Mouse (Mus musculus): Measurements from ENCODE around the gene Cyp2w1. TPM values are rescaled to one million over a fixed set of nuclear protein-coding genes. Genes with fewer than 3 reads are reported as not detected.

The Cyp2w1 gene
- polyA plus RNA-seq, 1 experiment from 2014 or later: not detected

- Histone ChIP-seq H3K4me2 (replicated peaks) (no peak overlapping the region), H3K27ac (replicated peaks) (no peak overlapping the region), H3K36me3 (no peaks in the 10 kb centered on the region), H3K27me3 (no peaks in the 10 kb centered on the region), H3K4me1 (peaks cover 30% of the 10 kb centered on the region), H3K4me3 (no peak overlapping the region), H3K9me3 (no peaks in the 10 kb centered on the region), H3K9ac (replicated peaks) (no peak overlapping the region)
- WGBS: 80% methylated on average over 11 of the region's 11 CpGs
- no peak for ATAC-seq (replicated peaks)
Observed at GRCm38 (mm10) chr5:139368638-139369320, 16.4 kb downstream of the Cyp2w1 start.

GRCm38 (mm10) chr5:139370336-139370735 is 17.9 kb downstream of the Cyp2w1 start:
- H3K4me3 ChIP-seq: no peak overlapping the region
- ATAC-seq (replicated peaks): no peak
- no peak overlapping the region for H3K9ac ChIP-seq (replicated peaks)
- peaks cover 18% of the 10 kb centered on the region for H3K4me1 ChIP-seq
- no peaks in the 10 kb centered on the region for H3K27me3 ChIP-seq
- 92% methylated on average over 6 of the region's 6 CpGs for whole genome bisulfite sequencing
- no peak overlapping the region for H3K27ac ChIP-seq (replicated peaks)
- H3K36me3 ChIP-seq: no peaks in the 10 kb centered on the region
- no peaks in the 10 kb centered on the region for H3K9me3 ChIP-seq
- H3K4me2 ChIP-seq (replicated peaks): no peak overlapping the region

GRCm38 (mm10) chr5:139371118-139371517 is 18.7 kb downstream of the Cyp2w1 start:
- Histone ChIP-seq H3K9ac (replicated peaks) (no peak overlapping the region), H3K27me3 (no peaks in the 10 kb centered on the region), H3K4me3 (peak overlapping the region; percentile 65; the same call in 1 of the 2 replicates), H3K4me1 (peaks cover 18% of the 10 kb centered on the region), H3K4me2 (replicated peaks) (peak overlapping the region; percentile 79), H3K27ac (replicated peaks) (no peak overlapping the region), H3K9me3 (no peaks in the 10 kb centered on the region), H3K36me3 (no peaks in the 10 kb centered on the region)
- WGBS: 60% methylated on average over 5 of the region's 5 CpGs
- no peak for ATAC-seq (replicated peaks)

GRCm38 (mm10) chr5:139371631-139372401 is 19.4 kb downstream of the Cyp2w1 start:
- Histone ChIP-seq H3K4me2 (replicated peaks) (peak overlapping the region; percentile 79), H3K9me3 (no peaks in the 10 kb centered on the region), H3K36me3 (no peaks in the 10 kb centered on the region), H3K4me3 (peak overlapping the region; percentile 65), H3K4me1 (peaks cover 18% of the 10 kb centered on the region), H3K27ac (replicated peaks) (peak overlapping the region; percentile 74), H3K27me3 (no peaks in the 10 kb centered on the region), H3K9ac (replicated peaks) (peak overlapping the region; percentile 89)
- peak; percentile 91 for ATAC-seq (replicated peaks)
- WGBS: 2% methylated on average over 39 of the region's 39 CpGs

GRCm38 (mm10) chr5:139373126-139373525 is 20.7 kb downstream of the Cyp2w1 start:
- no peak for ATAC-seq (replicated peaks)
- no peak overlapping the region for H3K4me3 ChIP-seq
- no peaks in the 10 kb centered on the region for H3K9me3 ChIP-seq
- no peak overlapping the region for H3K4me2 ChIP-seq (replicated peaks)
- no peaks in the 10 kb centered on the region for H3K36me3 ChIP-seq
- no peak overlapping the region for H3K9ac ChIP-seq (replicated peaks)
- 82% methylated on average over 3 of the region's 3 CpGs for WGBS
- no peak overlapping the region for H3K27ac ChIP-seq (replicated peaks)
- H3K27me3 ChIP-seq: no peaks in the 10 kb centered on the region
- H3K4me1 ChIP-seq: peaks cover 18% of the 10 kb centered on the region

DNA sequence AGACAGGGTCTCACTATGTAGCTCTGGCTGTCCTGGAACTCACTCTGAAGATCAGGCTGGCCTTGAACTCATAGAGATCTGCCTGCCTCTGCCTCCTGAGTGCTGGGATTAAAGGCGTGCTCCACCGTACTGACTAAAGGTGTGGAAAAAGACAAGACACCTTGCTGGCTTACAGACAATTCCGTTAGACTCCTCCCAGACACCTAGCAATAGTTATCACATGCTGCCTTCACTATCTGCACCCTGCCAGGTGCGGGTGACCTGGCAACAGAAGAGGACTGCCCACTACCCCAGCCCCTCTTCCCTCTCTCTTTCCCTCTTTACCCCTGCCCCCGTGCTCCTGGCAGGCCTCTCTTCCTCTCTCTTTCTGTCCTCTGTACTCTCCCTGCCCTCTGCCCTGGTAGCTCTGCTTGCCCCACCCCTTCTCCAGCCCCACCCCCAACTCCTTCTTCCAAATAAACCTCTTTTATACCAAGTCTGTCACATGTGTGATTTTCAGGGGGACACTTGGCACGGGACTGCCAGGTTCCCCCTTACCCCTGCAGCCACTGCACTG is 21.6 kb downstream of the Cyp2w1 start:
- Histone ChIP-seq H3K4me1 (peaks cover 19% of the 10 kb centered on the region), H3K36me3 (no peaks in the 10 kb centered on the region), H3K27me3 (no peaks in the 10 kb centered on the region), H3K27ac (replicated peaks) (no peak overlapping the region), H3K4me2 (replicated peaks) (no peak overlapping the region), H3K9me3 (no peaks in the 10 kb centered on the region), H3K9ac (replicated peaks) (no peak overlapping the region), H3K4me3 (no peak overlapping the region)
- no peak for ATAC-seq (replicated peaks)
- WGBS: 83% methylated on average over 6 of the region's 6 CpGs

DNA sequence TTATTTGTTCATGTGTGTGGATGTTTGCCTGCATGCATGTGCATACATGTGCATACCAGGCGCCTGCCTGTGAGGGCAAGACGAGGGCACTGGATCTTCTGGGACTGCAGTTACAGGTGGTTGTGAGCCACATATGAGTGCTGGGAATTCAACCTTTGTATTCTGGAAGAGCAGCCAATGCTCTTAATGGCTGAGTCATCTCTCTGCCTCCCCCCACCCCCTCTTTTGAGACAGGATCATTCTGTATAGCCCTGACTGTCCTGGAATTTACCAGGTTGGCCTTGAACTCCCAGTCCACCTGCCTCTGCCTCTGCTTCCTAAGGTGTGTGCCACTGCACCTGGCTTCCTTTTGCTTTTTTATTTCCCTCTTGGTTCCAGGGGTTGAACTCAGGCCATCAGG is 22.4 kb downstream of the Cyp2w1 start:
- no peak overlapping the region for H3K9ac ChIP-seq (replicated peaks)
- H3K27me3 ChIP-seq: no peaks in the 10 kb centered on the region
- peaks cover 20% of the 10 kb centered on the region for H3K4me1 ChIP-seq
- no peak overlapping the region for H3K27ac ChIP-seq (replicated peaks)
- ATAC-seq (replicated peaks): no peak
- no peaks in the 10 kb centered on the region for H3K9me3 ChIP-seq
- 78% methylated on average over 2 of the region's 2 CpGs for WGBS
- H3K36me3 ChIP-seq: no peaks in the 10 kb centered on the region
- no peak overlapping the region for H3K4me2 ChIP-seq (replicated peaks)
- H3K4me3 ChIP-seq: no peak overlapping the region

GRCm38 (mm10) chr5:139377468-139378270 is 25.3 kb downstream of the Cyp2w1 start, which contains the start of gene Gpr146:
Gene Gpr146, plus strand, starts transcription at chr5:139377697.
- H3K4me2 ChIP-seq (replicated peaks): no peak within 1 kb of the TSS
- no peak within 1 kb of the TSS for H3K9ac ChIP-seq (replicated peaks)
- peaks cover 18% of the 10 kb centered on the region for H3K4me1 ChIP-seq
- WGBS: 78% methylated on average over 18 of the region's 18 CpGs
- no peak within 1 kb of the TSS for H3K4me3 ChIP-seq
- ATAC-seq (replicated peaks): no peak
- no peaks in the 10 kb centered on the region for H3K9me3 ChIP-seq
- peak within 1 kb of the TSS; percentile 20; the same call in 1 of the 2 replicates for H3K27ac ChIP-seq (replicated peaks)
- H3K27me3 ChIP-seq: no peaks in the 10 kb centered on the region
- H3K36me3 ChIP-seq: no peaks in the 10 kb centered on the region

DNA sequence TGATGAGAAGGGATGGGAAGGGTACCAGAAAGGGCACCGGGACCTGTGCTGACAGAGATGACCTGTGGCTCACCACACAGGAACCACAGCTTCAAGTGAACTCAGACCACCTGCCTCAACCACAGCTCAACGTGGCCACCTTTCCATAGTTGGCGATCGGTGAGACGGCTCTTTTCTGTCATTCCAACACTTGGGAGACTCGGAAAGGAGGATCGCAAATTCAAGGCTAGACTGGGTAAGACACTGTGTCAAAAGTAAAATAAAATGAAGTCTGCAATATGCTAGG is 25.8 kb downstream of the Cyp2w1 start:
- no peak for ATAC-seq (replicated peaks)
- H3K9ac ChIP-seq (replicated peaks): no peak overlapping the region
- peaks cover 17% of the 10 kb centered on the region for H3K4me1 ChIP-seq
- H3K4me2 ChIP-seq (replicated peaks): no peak overlapping the region
- no peak overlapping the region for H3K4me3 ChIP-seq
- H3K27ac ChIP-seq (replicated peaks): no peak overlapping the region
- no peaks in the 10 kb centered on the region for H3K9me3 ChIP-seq
- no peaks in the 10 kb centered on the region for H3K36me3 ChIP-seq
- H3K27me3 ChIP-seq: no peaks in the 10 kb centered on the region
- WGBS: 88% methylated on average over 7 of the region's 7 CpGs

DNA sequence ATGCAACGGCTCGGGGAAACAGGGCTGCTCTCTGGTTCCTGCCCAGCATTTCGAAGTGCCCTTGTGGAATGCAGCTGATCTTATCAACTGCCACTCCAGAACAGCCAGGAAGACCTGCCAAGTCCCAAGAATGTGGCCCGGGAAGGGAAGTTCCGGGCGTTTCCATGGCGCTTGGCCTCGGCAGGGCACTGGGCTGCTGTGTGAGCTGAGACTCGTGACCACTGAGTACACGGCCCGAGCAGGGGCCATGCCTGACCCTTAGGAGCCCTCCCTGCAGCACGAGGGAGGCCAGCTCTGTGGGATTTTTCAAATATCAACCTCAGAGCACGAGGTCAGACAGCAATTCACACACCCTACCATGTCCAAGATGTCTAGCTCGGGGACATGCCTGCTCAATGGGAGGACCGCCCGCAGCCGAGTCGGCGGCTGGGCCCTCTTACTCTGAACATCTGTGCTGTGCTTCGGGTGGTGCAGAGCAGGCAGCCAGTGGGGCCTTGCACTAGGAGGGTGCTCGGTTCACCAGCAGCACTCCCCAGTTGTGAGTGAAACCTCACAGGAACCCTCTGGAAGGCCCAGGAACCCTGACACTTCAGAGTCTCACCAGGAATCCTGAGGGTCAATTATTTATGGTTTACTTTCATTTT is 26.7 kb downstream of the Cyp2w1 start:
- WGBS: 64% methylated on average over 21 of the region's 21 CpGs
- H3K36me3 ChIP-seq: no peaks in the 10 kb centered on the region
- ATAC-seq (replicated peaks): no peak
- no peaks in the 10 kb centered on the region for H3K27me3 ChIP-seq
- H3K4me1 ChIP-seq: peaks cover 17% of the 10 kb centered on the region
- no peak overlapping the region for H3K27ac ChIP-seq (replicated peaks)
- no peak overlapping the region for H3K4me2 ChIP-seq (replicated peaks)
- no peak overlapping the region for H3K4me3 ChIP-seq
- H3K9me3 ChIP-seq: no peaks in the 10 kb centered on the region
- H3K9ac ChIP-seq (replicated peaks): no peak overlapping the region

- no peaks in the 10 kb centered on the region for H3K36me3 ChIP-seq
- peaks cover 17% of the 10 kb centered on the region for H3K4me1 ChIP-seq
- peak overlapping the region; percentile 64 for H3K9ac ChIP-seq (replicated peaks)
- WGBS: 20% methylated on average over 8 of the region's 8 CpGs
- no peaks in the 10 kb centered on the region for H3K27me3 ChIP-seq
- H3K27ac ChIP-seq (replicated peaks): no peak overlapping the region
- ATAC-seq (replicated peaks): peak; percentile 15; the same call in 1 of the 2 replicates
- H3K4me2 ChIP-seq (replicated peaks): peak overlapping the region; percentile 92
- no peaks in the 10 kb centered on the region for H3K9me3 ChIP-seq
- H3K4me3 ChIP-seq: peak overlapping the region; percentile 58
Observed at GRCm38 (mm10) chr5:139379771-139380384, 27.5 kb downstream of the Cyp2w1 start.
